Mouse (Mus musculus): ENCODE data around the gene Tmem52b. TPM values are rescaled to one million over a fixed set of nuclear protein-coding genes. Genes with fewer than 3 reads are reported as not detected.

Gene Tmem52b
- total and polyA plus RNA-seq, 3 experiments: not detected

DNA sequence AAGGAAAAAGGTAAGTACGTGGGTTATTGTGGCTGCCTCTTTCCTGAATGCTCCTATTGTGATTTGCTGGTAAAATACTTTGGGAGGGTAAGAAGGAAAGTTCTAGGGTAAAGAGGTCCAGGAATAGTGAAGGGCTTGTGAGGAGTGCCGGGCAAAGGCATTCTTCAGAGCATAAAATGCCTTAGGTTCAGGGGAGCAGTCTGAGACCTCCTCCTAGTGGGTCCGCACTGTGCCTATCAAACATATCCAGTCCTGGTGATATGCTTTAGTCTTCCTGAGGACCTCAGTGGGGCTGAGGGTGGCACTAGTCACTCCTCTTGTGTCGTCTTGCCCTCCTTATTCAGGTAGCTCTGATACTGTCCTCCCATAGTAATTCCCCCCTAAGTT lies 47.3 kb downstream of the Tmem52b start:
- no peaks in the 10 kb centered on the region for H3K27me3 ChIP-seq (ENCODE audit: control insufficient read depth, insufficient read depth, low read length)
- no peaks in the 10 kb centered on the region for H3K4me1 ChIP-seq (ENCODE audit: control insufficient read depth, insufficient read depth, low read length)
- H3K9ac ChIP-seq (ENCODE audit: low read depth, low read length): no peak overlapping the region
- DNase-seq: no peak
- intact Hi-C loops (cut with DNase I): loop anchor here (1.0 to 2.0 kb wide), 2 partner anchors 41 to 166 kb away; no protein-coding TSS in a partner anchor
- no peaks in the 10 kb centered on the region for H3K36me3 ChIP-seq (ENCODE audit: control insufficient read depth, insufficient read depth, low read length)
- peak; percentile 1; the same call in 1 of the 2 replicates for TF ChIP-seq CTCF (IDR thresholded peaks at IDR 0.05)
- TF ChIP-seq POLR2A (IDR thresholded peaks at IDR 0.05; ENCODE audit: insufficient read depth, low read depth, low read length): no peak
- no peak for TF ChIP-seq EP300 (IDR thresholded peaks at IDR 0.05; ENCODE audit: insufficient read depth, low read depth, low read length)
- H3K4me3 ChIP-seq: no peak overlapping the region
- H3K27ac ChIP-seq: no peak overlapping the region
- no peaks in the 10 kb centered on the region for H3K79me2 ChIP-seq (replicated peaks; ENCODE audit: control insufficient read depth, insufficient read depth, low read length)
- 37% methylated on average over 4 of the region's 4 CpGs for WGBS

DNA sequence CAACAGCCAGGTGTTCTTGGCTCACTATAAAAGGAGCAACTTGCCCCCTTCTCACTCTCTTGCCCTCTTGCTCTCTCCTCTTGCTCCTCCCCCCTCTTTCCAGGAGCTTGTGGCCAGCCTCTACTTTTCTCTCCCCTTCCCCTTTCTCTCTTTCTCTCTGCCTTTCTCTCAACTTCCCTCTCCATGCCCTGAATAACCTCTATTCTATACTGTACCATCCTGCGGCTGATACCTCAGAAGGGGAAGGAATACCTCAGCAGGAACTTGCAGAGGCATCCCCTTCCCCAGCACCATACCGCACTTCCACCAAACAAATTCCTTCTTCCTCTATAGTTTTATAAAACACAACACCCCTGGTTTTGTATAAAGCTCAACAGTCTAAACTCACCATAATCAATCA lies 52.9 kb downstream of the Tmem52b start:
- Histone ChIP-seq H3K4me1 (ENCODE audit: control insufficient read depth, insufficient read depth, low read length) (no peaks in the 10 kb centered on the region), H3K27ac (no peak overlapping the region), H3K9ac (ENCODE audit: low read depth, low read length) (no peak overlapping the region), H3K79me2 (replicated peaks; ENCODE audit: control insufficient read depth, insufficient read depth, low read length) (no peaks in the 10 kb centered on the region), H3K27me3 (ENCODE audit: control insufficient read depth, insufficient read depth, low read length) (no peaks in the 10 kb centered on the region), H3K36me3 (ENCODE audit: control insufficient read depth, insufficient read depth, low read length) (no peaks in the 10 kb centered on the region), H3K4me3 (no peak overlapping the region)
- no peak for DNase-seq
- 67% methylated on average over 2 of the region's 2 CpGs for WGBS
- no peak for TF ChIP-seq CTCF (IDR thresholded peaks at IDR 0.05)
- TF ChIP-seq POLR2A (IDR thresholded peaks at IDR 0.05; ENCODE audit: insufficient read depth, low read depth, low read length): no peak
- TF ChIP-seq EP300 (IDR thresholded peaks at IDR 0.05; ENCODE audit: insufficient read depth, low read depth, low read length): no peak
- intact Hi-C loops (cut with DNase I): no loop called here

Other genes with a start within 250 kb of the Tmem52b start
- gene Cd69, start 237.1 kb upstream of the Tmem52b start, total RNA-seq (2021): under 1 TPM; 0.26 to 0.48 TPM
- gene Cd69, start 237.1 kb upstream of the Tmem52b start, polyA plus RNA-seq (2012; rRNA removed): 0.20 and 0.49 TPM in 2 replicates
- not detected for gene 4922502D21Rik, start 180.8 kb upstream of the Tmem52b start, total RNA-seq (2021)
- gene 4922502D21Rik, start 180.8 kb upstream of the Tmem52b start, polyA plus RNA-seq (2012; rRNA removed): 0.33 and 0.38 TPM in 2 replicates
- under 1 TPM; 0.63 to 0.73 TPM for gene Clec12a, start 169.9 kb upstream of the Tmem52b start, total RNA-seq (2021)
- 0.80 and 1.6 TPM in 2 replicates for gene Clec12a, start 169.9 kb upstream of the Tmem52b start, polyA plus RNA-seq (2012; rRNA removed)
- gene Clec12b, start 126.7 kb upstream of the Tmem52b start, total RNA-seq (2021): under 1 TPM; 0.16 to 0.23 TPM
- 0.20 and 0.70 TPM in 2 replicates for gene Clec12b, start 126.7 kb upstream of the Tmem52b start, polyA plus RNA-seq (2012; rRNA removed)
- gene Clec1b, start 115.3 kb upstream of the Tmem52b start, total RNA-seq (2021): 1 to 10 TPM; 1.5 to 5.7 TPM
- 1.7 and 2.8 TPM in 2 replicates for gene Clec1b, start 115.3 kb upstream of the Tmem52b start, polyA plus RNA-seq (2012; rRNA removed)
- gene Clec9a, start 103.7 kb upstream of the Tmem52b start, total RNA-seq (2021): under 1 TPM in 1 of 2 experiments, not detected in 1; 0.14 TPM
- 0.68 and 1.4 TPM in 2 replicates for gene Clec9a, start 103.7 kb upstream of the Tmem52b start, polyA plus RNA-seq (2012; rRNA removed)
- gene Clec1a, start 60.6 kb upstream of the Tmem52b start, total RNA-seq (2021): 10 to 100 TPM; 10.6 to 12.4 TPM
- 3.4 and 6.9 TPM in 2 replicates for gene Clec1a, start 60.6 kb upstream of the Tmem52b start, polyA plus RNA-seq (2012; rRNA removed)
- gene Olr1, start 5.4 kb upstream of the Tmem52b start, total RNA-seq (2021): under 1 TPM; 0.07 to 0.21 TPM
- 0.06 TPM in 2 replicates for gene Olr1, start 5.4 kb upstream of the Tmem52b start, polyA plus RNA-seq (2012; rRNA removed)
- 100 to 1,000 TPM; 118 to 166 TPM for gene Gabarapl1, start 20.6 kb downstream of the Tmem52b start, total RNA-seq (2021)
- 63.7 and 73.3 TPM in 2 replicates for gene Gabarapl1, start 20.6 kb downstream of the Tmem52b start, polyA plus RNA-seq (2012; rRNA removed)
- under 1 TPM in 1 of 2 experiments, not detected in 1; 0.14 TPM for gene Klre1, start 65.3 kb downstream of the Tmem52b start, total RNA-seq (2021)
- 0.15 and 0.33 TPM in 2 replicates for gene Klre1, start 65.3 kb downstream of the Tmem52b start, polyA plus RNA-seq (2012; rRNA removed)
- under 1 TPM in 1 of 2 experiments, not detected in 1; 0.48 TPM for gene Klrd1, start 79.2 kb downstream of the Tmem52b start, total RNA-seq (2021)
- 0.64 TPM in 1 of 2 replicates, not detected in the other for gene Klrd1, start 79.2 kb downstream of the Tmem52b start, polyA plus RNA-seq (2012; rRNA removed)
- not detected for gene Klrk1, start 111.3 kb downstream of the Tmem52b start, total RNA-seq (2021)
- 0.23 and 0.61 TPM in 2 replicates for gene Klrk1, start 111.3 kb downstream of the Tmem52b start, polyA plus RNA-seq (2012; rRNA removed)
- gene Klrc3, start 130.8 kb downstream of the Tmem52b start, total RNA-seq (2021): not detected
- not detected in 2 replicates for gene Klrc3, start 130.8 kb downstream of the Tmem52b start, polyA plus RNA-seq (2012; rRNA removed)
- gene Klrc2, start 148.1 kb downstream of the Tmem52b start, total RNA-seq (2021): not detected
- gene Klrc2, start 148.1 kb downstream of the Tmem52b start, polyA plus RNA-seq (2012; rRNA removed): 0.29 TPM in 1 of 2 replicates, not detected in the other
- gene Klrc1, start 166.4 kb downstream of the Tmem52b start, total RNA-seq (2021): under 1 TPM in 1 of 2 experiments, not detected in 1; 0.13 TPM
- 0.27 TPM in 1 of 2 replicates, not detected in the other for gene Klrc1, start 166.4 kb downstream of the Tmem52b start, polyA plus RNA-seq (2012; rRNA removed)
- not detected for gene Klri1, start 204.6 kb downstream of the Tmem52b start, total RNA-seq (2021)
- 0.18 TPM in 1 of 2 replicates, not detected in the other for gene Klri1, start 204.6 kb downstream of the Tmem52b start, polyA plus RNA-seq (2012; rRNA removed)
- under 1 TPM; 0.05 to 0.08 TPM for gene Klri2, start 227.9 kb downstream of the Tmem52b start, total RNA-seq (2021)
- 0.20 TPM in 1 of 2 replicates, not detected in the other for gene Klri2, start 227.9 kb downstream of the Tmem52b start, polyA plus RNA-seq (2012; rRNA removed)